Mouse (Mus musculus) forebrain, postnatal 0 days (tissue): ENCODE results near the gene Abcc8. TPM values are rescaled to one million over a fixed set of nuclear protein-coding genes. Genes with fewer than 3 reads are reported as not detected.

Source experiments
- ATAC-seq: fragments of 200-750 bp; cut with Nextera tagmentation; 2 replicates; pipeline ENCODE4 v1.8.0; 2017; ENCODE audit warnings: mild to moderate bottlenecking, moderate library complexity
- DNase-seq: peaks from one replicate; pipeline ENCODE4 v3.0.0-alpha.2; 2015
- H3K27ac ChIP-seq: fragments of 300-500 bp; sonication (generic); 2 replicates; pipeline ENCODE4 v1.5.1; 2014; ENCODE audit warnings: low read depth, mild to moderate bottlenecking, antibody characterized with exemption, low read length, moderate library complexity, mixed read lengths
- H3K27me3 ChIP-seq: fragments of 300-500 bp; sonication (generic); 2 replicates; pipeline ENCODE4 v1.6.1; 2014; ENCODE audit warnings: mild to moderate bottlenecking, low read length, mixed read lengths; ENCODE audit not compliant: insufficient read depth
- H3K36me3 ChIP-seq: fragments of 300-500 bp; sonication (generic); 2 replicates; pipeline ENCODE4 v1.6.1; 2014; ENCODE audit warnings: mild to moderate bottlenecking, moderate library complexity; ENCODE audit not compliant: insufficient read depth
- H3K4me1 ChIP-seq: fragments of 300-500 bp; sonication (generic); 2 replicates; pipeline ENCODE4 v1.6.1; 2014; ENCODE audit warnings: antibody characterized with exemption; ENCODE audit not compliant: insufficient read depth
- H3K4me2 ChIP-seq: fragments of 300-500 bp; sonication (generic); 2 replicates; pipeline ENCODE4 v1.6.1; 2014; ENCODE audit warnings: low read depth, mild to moderate bottlenecking, moderate library complexity
- H3K4me3 ChIP-seq: fragments of 300-500 bp; sonication (generic); 2 replicates; pipeline ENCODE4 v1.5.1; 2014; ENCODE audit warnings: low read depth, low read length, mixed read lengths
- H3K9ac ChIP-seq: fragments of 300-500 bp; sonication (generic); 2 replicates; pipeline ENCODE4 v1.6.1; 2014; ENCODE audit warnings: mild to moderate bottlenecking
- H3K9me3 ChIP-seq: fragments of 300-500 bp; sonication (generic); 2 replicates; pipeline ENCODE4 v1.6.1; 2016; ENCODE audit warnings: low read length
- CTCF ChIP-seq: sonication (generic); IDR thresholded peaks from 2 replicates; pipeline ENCODE4 v1.5.1; 2016; ENCODE audit warnings: antibody characterized with exemption, control low read depth, low read depth
- WGBS: fragments of 180-500 bp; shearing (Covaris S2); extraction: QIAGEN DNeasy Blood & Tissue Kit; methylation state at CpG from one replicate; pipeline ENCODE4 v1.1.7; 2014; 5-methylcytosine and 5-hydroxymethylcytosine counted together
- polyA plus RNA-seq: library from polyadenylated mRNA; unstranded; fragments of >200 nt; fragmentation: Nextera tagmentation; extraction: Ambion mirVana; gene quantifications from 2 replicates; pipeline ENCODE4 v1.2.1, GENCODE M21; 2015
- total RNA-seq: library from RNA; depleted of rRNA; stranded (reverse); fragments of >200 nt; gene quantifications from 2 replicates; pipeline ENCODE4 v1.2.3, GENCODE M21; 2014

Abcc8 gene
- total and polyA plus RNA-seq, 2 experiments from 2014 or later: 7.0 to 18.9 TPM

GRCm38 (mm10) chr7:46111212-46111817 lies 68.5 kb downstream of the Abcc8 start:
- WGBS: 86% methylated on average over 15 of the region's 15 CpGs
- H3K4me1 ChIP-seq: no peaks in the 10 kb centered on the region
- ATAC-seq: no peak
- no peak for DNase-seq
- no peak overlapping the region for H3K9ac ChIP-seq
- H3K27me3 ChIP-seq: no peaks in the 10 kb centered on the region
- peaks cover 10% of the 10 kb centered on the region; the same call in 1 of the 2 replicates for H3K36me3 ChIP-seq
- no peaks in the 10 kb centered on the region for H3K9me3 ChIP-seq
- H3K4me3 ChIP-seq: no peak overlapping the region
- H3K4me2 ChIP-seq: no peak overlapping the region
- TF ChIP-seq CTCF: no peak
- H3K27ac ChIP-seq: no peak overlapping the region

DNA sequence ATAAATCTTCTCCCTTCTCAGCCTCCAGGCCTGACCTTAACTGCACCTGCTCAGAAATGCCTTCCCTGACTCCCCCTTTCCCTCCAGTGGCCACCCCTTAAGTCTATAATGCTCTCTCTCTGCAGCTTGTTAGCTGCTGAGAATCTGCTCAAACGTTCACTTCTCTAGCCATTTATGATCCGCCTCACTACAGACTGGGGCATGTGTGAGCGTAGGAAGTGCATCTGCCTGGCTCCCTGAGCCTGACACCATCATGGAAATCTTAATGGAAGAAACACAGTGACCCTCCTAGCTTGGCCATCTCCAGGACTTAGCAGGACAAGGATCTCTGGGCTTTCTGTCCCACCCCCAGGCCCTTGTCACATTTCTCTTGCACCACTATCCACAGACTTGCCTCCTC lies 69.8 kb downstream of the Abcc8 start:
- H3K36me3 ChIP-seq: peaks cover 14% of the 10 kb centered on the region; the same call in 1 of the 2 replicates
- H3K4me2 ChIP-seq: no peak overlapping the region
- H3K4me1 ChIP-seq: no peaks in the 10 kb centered on the region
- 72% methylated on average over 3 of the region's 3 CpGs for WGBS
- no peak for DNase-seq
- no peaks in the 10 kb centered on the region for H3K27me3 ChIP-seq
- no peak for TF ChIP-seq CTCF
- no peaks in the 10 kb centered on the region for H3K9me3 ChIP-seq
- no peak overlapping the region for H3K9ac ChIP-seq
- no peak overlapping the region for H3K27ac ChIP-seq
- ATAC-seq: no peak
- H3K4me3 ChIP-seq: no peak overlapping the region

GRCm38 (mm10) chr7:46105484-46105883 lies 74.3 kb downstream of the Abcc8 start:
- no peaks in the 10 kb centered on the region for H3K9me3 ChIP-seq
- DNase-seq (no peak), ATAC-seq (no peak)
- H3K4me3 ChIP-seq: no peak overlapping the region
- H3K4me2 ChIP-seq: no peak overlapping the region
- H3K27me3 ChIP-seq: no peaks in the 10 kb centered on the region
- no peak overlapping the region for H3K9ac ChIP-seq
- H3K27ac ChIP-seq: no peak overlapping the region
- 0 out of 2 replicates have a peak, but pooled peaks cover 7% of the 10 kb centered on the region for H3K36me3 ChIP-seq
- no peak for TF ChIP-seq CTCF
- peaks cover 19% of the 10 kb centered on the region for H3K4me1 ChIP-seq
- WGBS: 83% methylated on average over 7 of the region's 7 CpGs

DNA sequence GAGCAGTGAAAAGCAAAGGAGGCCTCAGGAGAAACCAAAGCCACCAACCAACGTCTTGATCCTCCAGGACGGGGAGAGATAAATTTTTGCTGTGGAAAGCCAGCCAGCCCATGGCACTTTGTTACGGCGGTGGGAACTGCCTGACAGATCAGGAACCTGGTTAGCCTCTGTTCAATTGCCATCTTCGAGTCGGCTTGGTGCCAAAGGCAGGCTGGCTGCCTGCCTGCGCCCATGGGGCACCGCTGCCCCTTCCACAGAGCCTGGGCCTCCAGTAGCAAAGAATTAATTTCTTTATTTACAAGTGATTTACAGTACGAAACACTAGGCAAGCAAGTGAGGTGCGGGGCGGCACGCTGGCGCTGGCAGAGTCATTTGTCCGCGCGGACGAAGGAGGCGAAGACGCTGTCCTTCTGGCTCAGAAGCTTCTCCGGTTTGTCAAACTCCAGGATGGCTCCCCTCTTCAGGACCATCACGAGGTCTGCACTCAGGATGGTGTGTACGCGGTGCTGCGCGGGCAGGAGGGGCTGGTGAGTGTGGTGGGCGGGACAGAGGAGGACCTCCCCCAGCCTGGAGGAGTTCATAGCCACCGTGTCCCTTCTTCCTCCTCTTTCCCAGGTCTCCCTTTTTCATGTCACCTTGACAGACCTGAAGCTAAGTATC lies 75.4 kb downstream of the Abcc8 start:
- no peaks in the 10 kb centered on the region for H3K9me3 ChIP-seq
- no peak for ATAC-seq
- no peak for TF ChIP-seq CTCF
- H3K4me1 ChIP-seq: peaks cover 19% of the 10 kb centered on the region
- peak overlapping the region; percentile 29; the same call in 1 of the 2 replicates for H3K27ac ChIP-seq
- peak overlapping the region; percentile 17; the same call in 1 of the 2 replicates for H3K4me2 ChIP-seq
- H3K4me3 ChIP-seq: no peak overlapping the region
- no peaks in the 10 kb centered on the region for H3K27me3 ChIP-seq
- H3K9ac ChIP-seq: no peak overlapping the region
- 0 out of 2 replicates have a peak, but pooled peaks cover 7% of the 10 kb centered on the region for H3K36me3 ChIP-seq
- WGBS: 48% methylated on average over 27 of the region's 27 CpGs
- peak; percentile 64 for DNase-seq

DNA sequence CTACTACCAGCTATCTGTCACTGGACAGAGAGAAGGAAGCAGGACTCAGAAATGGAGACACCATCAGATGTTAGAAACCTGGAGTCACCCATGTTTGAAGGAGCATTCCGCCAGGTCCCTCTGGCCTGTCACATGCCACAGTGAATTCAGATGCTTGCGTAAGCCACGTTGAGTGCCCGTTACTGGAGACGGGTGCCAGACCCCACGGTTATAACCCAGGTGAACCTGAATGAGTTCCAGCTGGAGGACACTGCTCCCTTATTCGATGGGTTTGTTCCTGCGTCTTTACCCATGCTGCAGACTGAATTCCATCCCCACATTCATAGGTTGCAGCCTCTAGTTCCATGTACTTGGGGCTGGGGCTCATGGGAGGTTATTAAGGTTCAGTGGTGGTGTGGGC lies 76.1 kb downstream of the Abcc8 start:
- Histone ChIP-seq H3K27ac (peak overlapping the region; percentile 29; the same call in 1 of the 2 replicates), H3K4me3 (no peak overlapping the region), H3K9ac (no peak overlapping the region), H3K4me1 (peaks cover 19% of the 10 kb centered on the region), H3K36me3 (0 out of 2 replicates have a peak, but pooled peaks cover 7% of the 10 kb centered on the region), H3K27me3 (no peaks in the 10 kb centered on the region), H3K9me3 (no peaks in the 10 kb centered on the region), H3K4me2 (no peak overlapping the region)
- ATAC-seq: no peak
- 70% methylated on average over 8 of the region's 8 CpGs for WGBS
- DNase-seq: no peak
- no peak for TF ChIP-seq CTCF

- TF ChIP-seq CTCF: no peak
- DNase-seq: peak; percentile 85
- H3K9me3 ChIP-seq: no peaks in the 10 kb centered on the region
- H3K4me2 ChIP-seq: no peak overlapping the region
- WGBS: 23% methylated on average over 8 of the region's 8 CpGs
- peaks cover 19% of the 10 kb centered on the region for H3K4me1 ChIP-seq
- H3K36me3 ChIP-seq: 0 out of 2 replicates have a peak, but pooled peaks cover 7% of the 10 kb centered on the region
- H3K9ac ChIP-seq: no peak overlapping the region
- H3K4me3 ChIP-seq: no peak overlapping the region
- peak overlapping the region; percentile 76 for H3K27ac ChIP-seq
- peak; percentile 71 for ATAC-seq
- H3K27me3 ChIP-seq: no peaks in the 10 kb centered on the region
Observed at GRCm38 (mm10) chr7:46103075-46103591, 76.7 kb downstream of the Abcc8 start.

DNA sequence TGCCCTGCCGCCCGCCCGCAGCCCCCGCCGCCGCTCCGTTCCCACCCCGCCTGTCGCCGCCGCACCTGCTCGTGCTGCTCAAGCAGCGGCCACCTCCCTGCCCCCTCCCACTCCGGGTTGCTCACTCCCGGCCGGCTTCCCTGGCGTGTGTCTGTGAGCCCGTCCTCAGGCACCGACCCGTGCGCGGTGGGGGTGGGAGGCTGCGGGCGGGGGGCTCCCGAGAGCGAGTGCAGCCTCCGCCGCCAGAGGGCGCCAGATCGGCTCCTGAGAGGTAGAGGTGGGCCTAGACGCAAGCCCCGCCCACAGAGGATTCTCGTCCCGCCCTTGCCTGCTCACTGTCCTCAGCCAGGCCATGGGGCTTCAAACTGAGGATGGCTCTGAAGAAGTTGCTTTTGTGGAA lies 79.3 kb downstream of the Abcc8 start, which contains the start of gene Kcnj11:
Kcnj11 (minus strand) TSS at position 202 of the 400 bp plus-strand sequence.
- peaks cover 19% of the 10 kb centered on the region for H3K4me1 ChIP-seq
- no peaks in the 10 kb centered on the region for H3K36me3 ChIP-seq
- 0 out of 2 replicates have a peak within 1 kb of the TSS, but pooled peaks have one; percentile 54 for H3K27ac ChIP-seq
- peak; percentile 76 for ATAC-seq
- peak within 1 kb of the TSS; percentile 73 for H3K9ac ChIP-seq
- H3K4me3 ChIP-seq: peak within 1 kb of the TSS; percentile 78
- H3K4me2 ChIP-seq: peak within 1 kb of the TSS; percentile 79
- no peaks in the 10 kb centered on the region for H3K9me3 ChIP-seq
- H3K27me3 ChIP-seq: no peaks in the 10 kb centered on the region
- TF ChIP-seq CTCF: peak; percentile 95
- WGBS: 2% methylated on average over 33 of the region's 34 CpGs
- peak; percentile 94 for DNase-seq
